Mouse (Mus musculus): ENCODE data around the gene Cachd1.
A peak's percentile ranks its signal among the peaks of the same experiment; 100 is the strongest.

Cachd1 gene

GRCm38 (mm10) chr4:100793147-100793546, 16.7 kb downstream of the Cachd1 start:
- DNase-seq = peak; percentile 31 to 55

DNA sequence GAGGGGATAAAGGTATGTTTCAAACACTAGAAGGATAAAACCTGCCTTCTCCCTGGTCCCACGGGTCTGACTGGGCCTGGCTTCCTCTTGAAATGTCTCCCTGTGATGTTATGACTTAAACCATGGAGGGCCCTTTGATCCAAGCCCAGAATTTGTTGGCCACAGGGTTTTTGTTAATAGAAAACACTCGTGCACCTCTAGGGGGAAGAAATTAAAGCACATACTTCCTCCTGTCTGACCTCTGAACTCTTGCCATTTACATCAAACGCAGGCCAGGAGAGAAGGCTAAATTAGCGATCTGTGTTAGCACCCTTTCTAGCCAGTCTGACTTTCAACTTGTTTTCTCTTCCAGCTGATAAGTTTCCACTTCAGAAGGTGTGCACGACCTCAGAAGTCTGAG, 19.0 kb downstream of the Cachd1 start:
- DNase-seq = no peak

- no peak for DNase-seq
Measured at GRCm38 (mm10) chr4:100800730-100801442, 24.4 kb downstream of the Cachd1 start.

GRCm38 (mm10) chr4:100801443-100801786, 24.9 kb downstream of the Cachd1 start:
- DNase-seq = no peak

GRCm38 (mm10) chr4:100811057-100811695, 34.7 kb downstream of the Cachd1 start:
- DNase-seq = no peak

DNA sequence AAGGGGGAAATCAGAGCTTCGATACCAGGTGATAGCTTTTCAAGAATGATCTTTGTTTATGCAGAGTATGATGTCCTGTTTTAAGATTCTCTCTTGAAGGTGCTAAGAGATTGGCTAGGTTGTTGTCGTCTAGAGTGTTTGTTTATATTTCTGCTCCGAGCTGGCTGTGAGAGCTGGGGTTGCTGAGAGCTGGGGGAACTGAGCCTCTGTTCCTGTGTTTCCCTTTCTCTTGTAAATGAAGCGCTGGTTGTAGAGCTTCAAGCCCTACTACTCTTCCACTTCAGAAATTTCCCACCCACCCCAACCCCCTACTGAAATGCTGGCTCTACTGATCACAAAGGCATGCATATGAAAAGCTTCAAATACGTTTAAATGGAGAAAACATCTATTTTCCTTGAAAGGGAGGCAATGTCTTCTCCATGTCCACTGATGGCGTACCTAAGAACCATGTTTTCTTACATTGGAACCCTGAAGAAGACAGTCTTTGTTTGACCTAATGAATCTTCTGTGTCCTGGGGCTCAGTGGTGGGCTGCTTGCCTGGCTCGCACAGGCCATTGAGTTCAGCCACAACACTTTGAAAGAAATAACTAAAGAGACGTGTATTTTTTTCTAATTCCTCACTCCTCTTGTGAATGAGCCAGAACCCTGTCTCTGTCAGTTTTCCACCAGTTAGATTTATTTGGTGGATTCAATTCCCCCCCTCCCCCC, 35.5 kb downstream of the Cachd1 start:
- DNase-seq = no peak

GRCm38 (mm10) chr4:100813767-100814461, 37.4 kb downstream of the Cachd1 start:
- no peak for DNase-seq

DNA sequence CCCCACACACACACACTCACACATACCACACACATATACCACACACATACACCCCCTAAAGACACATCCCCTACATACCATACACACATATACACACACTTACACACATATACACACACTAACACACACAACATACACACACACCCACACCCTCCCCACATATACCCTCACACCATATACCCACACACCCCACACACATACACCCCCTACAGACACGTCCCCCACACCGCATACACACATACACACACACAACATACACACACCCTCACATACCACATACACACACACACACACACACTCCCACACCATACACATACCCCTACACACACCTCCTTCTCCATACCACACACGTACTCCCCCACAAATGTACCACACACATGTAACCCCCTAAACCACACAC, 42.8 kb downstream of the Cachd1 start:
- DNase-seq = no peak

- peak; percentile 17 to 54 for DNase-seq
Measured at GRCm38 (mm10) chr4:100822526-100822925, 46.1 kb downstream of the Cachd1 start.

GRCm38 (mm10) chr4:100827374-100827773, 50.9 kb downstream of the Cachd1 start:
- DNase-seq = no peak

DNA sequence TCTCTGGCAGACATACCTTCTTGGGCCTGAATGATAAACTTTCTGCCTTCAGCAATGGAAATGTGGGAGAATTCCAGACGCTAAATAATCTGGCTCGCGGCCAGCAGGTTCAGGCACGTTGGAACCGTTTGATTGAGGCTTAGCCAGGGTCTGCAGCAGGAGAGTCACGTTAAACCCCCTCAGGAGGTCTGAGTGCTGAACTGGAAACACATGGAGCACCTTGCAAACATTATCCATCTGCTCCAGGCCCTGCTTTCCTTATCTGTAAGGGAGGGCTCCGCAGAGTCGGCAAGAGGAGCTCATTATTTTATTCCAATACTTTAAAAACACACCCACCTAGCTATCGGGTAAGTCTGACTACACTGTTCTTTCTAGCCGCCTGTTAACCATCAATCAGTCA, 52.3 kb downstream of the Cachd1 start:
- peak; percentile 49 to 57 for DNase-seq

GRCm38 (mm10) chr4:100837205-100837604, 60.7 kb downstream of the Cachd1 start:
- DNase-seq = no peak

- no peak for DNase-seq
Measured at GRCm38 (mm10) chr4:100842629-100843028, 66.2 kb downstream of the Cachd1 start.

DNA sequence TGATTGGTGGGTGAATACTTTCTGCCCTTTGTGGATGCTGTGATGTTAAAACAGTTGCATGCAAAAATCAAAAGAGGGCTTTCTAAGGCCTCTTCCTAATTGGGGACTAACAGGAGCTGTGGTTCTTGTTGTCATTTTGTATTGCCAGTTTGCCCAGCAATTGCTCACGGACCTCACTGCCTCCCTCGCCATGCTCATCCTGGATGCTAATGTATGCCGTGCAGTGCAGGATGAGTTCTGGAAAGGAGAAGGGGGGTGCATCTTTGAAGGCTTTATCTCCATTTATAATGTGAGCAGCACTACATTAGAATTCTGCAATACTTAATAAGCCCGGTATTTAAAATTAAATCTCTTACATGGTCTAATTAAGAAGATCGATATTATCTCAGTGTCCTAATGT, 66.6 kb downstream of the Cachd1 start:
- DNase-seq = no peak

DNA sequence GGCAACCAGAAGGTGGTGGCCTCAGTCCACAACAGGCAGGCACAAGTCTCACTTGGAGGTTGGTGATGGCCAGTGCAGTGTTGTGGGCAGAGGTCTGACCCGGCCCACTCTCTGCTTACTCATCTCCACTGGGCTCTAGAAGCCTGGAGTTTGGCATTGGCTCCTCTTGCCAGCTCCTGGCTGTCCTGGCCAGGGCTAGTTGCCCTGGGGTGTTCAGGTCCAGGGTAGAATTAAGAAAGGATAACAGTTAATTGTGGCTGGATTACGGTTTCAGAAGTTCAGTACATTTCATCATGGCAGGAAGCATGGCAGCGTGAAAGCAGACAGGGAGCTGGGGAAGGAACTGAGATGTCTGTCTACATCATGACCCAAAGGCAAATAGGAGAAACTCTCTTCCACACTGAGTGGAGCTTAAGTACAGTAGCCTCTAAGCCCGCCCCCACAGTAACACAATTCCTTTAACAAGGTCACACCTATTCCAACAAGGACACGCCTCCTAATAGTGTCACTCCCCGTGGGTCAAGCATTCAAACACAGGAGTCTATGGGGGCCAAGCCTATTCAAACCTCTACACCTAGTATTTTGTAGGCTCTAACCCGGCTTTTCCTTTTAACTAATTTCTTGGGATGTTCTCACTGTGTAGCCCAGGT, 74.5 kb downstream of the Cachd1 start:
- DNase-seq = no peak

DNA sequence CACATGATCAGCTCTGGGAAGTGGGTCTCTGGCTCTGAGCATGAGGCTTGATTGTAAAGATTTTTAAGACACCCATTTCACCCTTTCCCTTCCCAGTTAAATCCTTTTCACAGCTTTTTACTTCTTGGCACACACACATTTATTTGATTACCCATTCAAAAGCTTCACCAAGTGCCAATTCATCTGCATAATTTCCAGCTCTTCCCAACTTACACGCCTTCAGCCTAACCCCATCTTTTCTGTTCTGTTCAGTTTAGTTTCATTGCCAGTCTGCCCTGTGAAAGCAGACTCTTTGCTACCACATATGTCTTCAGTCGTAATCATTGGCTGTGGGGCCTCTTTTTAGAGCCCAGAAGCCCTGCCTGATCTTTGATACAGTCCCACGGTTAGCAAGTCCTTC, 76.0 kb downstream of the Cachd1 start:
- DNase-seq = no peak

GRCm38 (mm10) chr4:100853426-100853825, 77.0 kb downstream of the Cachd1 start:
- DNase-seq = no peak

- no peak for DNase-seq
Measured at GRCm38 (mm10) chr4:100855373-100855772, 78.9 kb downstream of the Cachd1 start.

DNA sequence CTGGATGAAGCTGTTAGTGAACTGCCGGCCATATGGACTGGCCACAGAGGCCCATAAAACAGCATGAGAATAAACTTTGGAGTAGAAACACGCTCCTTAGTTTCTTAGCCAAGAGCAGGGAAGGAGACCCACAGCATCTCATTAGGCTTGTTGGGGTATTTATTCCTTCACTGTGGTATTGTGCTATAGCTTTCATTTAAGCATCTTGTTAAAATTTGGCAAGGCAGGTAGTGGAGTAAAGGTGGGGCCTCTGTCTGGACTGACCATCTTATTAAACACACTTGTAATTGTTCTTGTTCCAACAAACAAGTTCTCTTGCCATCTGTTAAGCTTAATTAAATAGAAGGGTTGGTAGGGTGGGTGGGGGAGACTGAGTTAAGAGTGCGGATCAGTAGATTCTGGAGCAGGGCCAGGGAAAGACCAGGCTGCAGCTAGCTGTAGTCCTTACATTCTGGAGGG, 81.0 kb downstream of the Cachd1 start:
- no peak for DNase-seq

DNA sequence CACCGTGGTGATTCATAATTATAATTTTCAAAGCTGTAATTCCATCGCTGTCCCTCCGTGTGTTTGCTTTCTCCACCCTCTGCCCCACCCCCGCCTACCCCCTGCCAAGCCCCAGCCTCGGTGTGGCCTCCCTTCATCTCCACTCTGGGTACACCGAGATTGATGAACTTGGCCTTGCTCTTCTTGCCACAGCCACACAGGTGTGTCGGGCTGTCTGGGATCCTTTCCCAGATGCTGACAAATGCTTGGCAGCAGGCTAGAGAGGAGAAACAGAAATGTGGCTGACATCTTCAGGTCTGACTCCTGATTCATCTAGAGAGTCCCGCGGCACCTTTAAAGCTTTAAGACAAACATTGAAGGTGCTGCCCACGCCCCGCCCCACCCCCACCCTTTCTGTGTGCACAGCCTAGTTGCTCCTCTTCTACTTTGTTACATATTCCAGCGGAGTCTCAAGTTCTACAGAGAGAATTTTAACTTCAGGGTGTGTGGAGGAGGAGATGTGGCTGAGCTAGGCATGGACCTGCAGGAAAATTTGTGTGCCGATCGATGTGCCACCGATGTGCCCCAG, 87.5 kb downstream of the Cachd1 start:
- DNase-seq = no peak

- peak; percentile 67 to 72 for DNase-seq
Measured at GRCm38 (mm10) chr4:100865423-100865822, 88.9 kb downstream of the Cachd1 start.

GRCm38 (mm10) chr4:100865962-100866703, 89.7 kb downstream of the Cachd1 start:
- DNase-seq = peak in 1 of 2 experiments; percentile 26
